Mouse (Mus musculus) CH12.LX (cell line): ENCODE results near the gene Hhip. TPM values are rescaled to one million over a fixed set of nuclear protein-coding genes. Genes with fewer than 3 reads are reported as not detected.
A peak's percentile ranks its signal among the peaks of the same experiment; 100 is the strongest.

Experiments
- DNase-seq: peaks from one replicate; pipeline ENCODE4 v3.0.0-alpha.2; 2013; ENCODE audit errors: extremely low read depth
- H3K27ac ChIP-seq: 2 replicates; pipeline ENCODE4 v1.5.1; 2012; ENCODE audit warnings: low read depth, mild to moderate bottlenecking, control low read depth, moderate library complexity; ENCODE audit not compliant: insufficient read depth
- H3K27me3 ChIP-seq: replicated peaks from 2 replicates; pipeline ENCODE3; 2012; ENCODE audit warnings: inconsistent platforms
- H3K36me3 ChIP-seq, 2 experiments: replicated peaks in 1 of 2; 2 replicates each; pipeline versions ENCODE3 to v1.6.1; 2012; ENCODE audit warnings: inconsistent platforms in 1 of 2, low read length in 1 of 2, mild to moderate bottlenecking in 1 of 2, mixed read lengths in 1 of 2, moderate library complexity in 1 of 2; ENCODE audit not compliant: control insufficient read depth in 1 of 2, insufficient read depth in 1 of 2
- H3K4me1 ChIP-seq, 2 experiments: 2 replicates each; pipeline ENCODE4 v1.6.1; 2012; ENCODE audit warnings: inconsistent platforms in 1 of 2, moderate library complexity in 1 of 2; ENCODE audit not compliant: insufficient read depth in 2 of 2, control insufficient read depth in 1 of 2
- H3K4me2 ChIP-seq: 2 replicates; pipeline ENCODE4 v1.6.1; 2012; ENCODE audit warnings: low read depth, mild to moderate bottlenecking, control low read depth; ENCODE audit not compliant: poor library complexity, insufficient read depth, severe bottlenecking
- H3K4me3 ChIP-seq, 3 experiments: fragments of 150-350 bp in 1 of 3; sonication (generic) in 1 of 3; replicated peaks in 1 of 3; 2 replicates each; pipeline versions ENCODE3 to v1.5.1; 2011 to 2012; ENCODE audit warnings: low read depth in 2 of 3, low read length in 2 of 3, mild to moderate bottlenecking in 2 of 3, moderate library complexity in 2 of 3, control low read depth in 1 of 3, improper control_type of control experiment in 1 of 3, inconsistent platforms in 1 of 3, mixed read lengths in 1 of 3; ENCODE audit not compliant: poor library complexity in 1 of 3
- H3K79me2 ChIP-seq: replicated peaks from 2 replicates; pipeline ENCODE4 v1.6.1; 2012; ENCODE audit warnings: mild to moderate bottlenecking, moderate library complexity; ENCODE audit not compliant: control insufficient read depth, poor library complexity, insufficient read depth, severe bottlenecking; ENCODE audit errors: extremely low read depth
- H3K9ac ChIP-seq: 2 replicates; pipeline ENCODE4 v1.6.1; 2012; ENCODE audit warnings: low read depth, mild to moderate bottlenecking, control low read depth, moderate library complexity; ENCODE audit not compliant: insufficient read depth
- H3K9me3 ChIP-seq: replicated peaks from 2 replicates; pipeline ENCODE3; 2012; ENCODE audit warnings: low read length, inconsistent platforms, mixed read lengths
- ELF1 ChIP-seq: IDR thresholded peaks from 2 replicates; pipeline ENCODE4 v1.6.1; 2014; ENCODE audit warnings: low read depth, mild to moderate bottlenecking, inconsistent platforms, low read length, improper control_type of control experiment
- GABPA ChIP-seq: IDR thresholded peaks from 2 replicates; pipeline ENCODE4 v1.6.1; 2012; ENCODE audit warnings: low read depth, low read length, improper control_type of control experiment, inconsistent platforms; ENCODE audit not compliant: insufficient replicate concordance
- JUN ChIP-seq: IDR thresholded peaks from 2 replicates; pipeline ENCODE4 v1.6.1; 2011; ENCODE audit warnings: low read depth, mild to moderate bottlenecking, low read length, improper control_type of control experiment, moderate library complexity; ENCODE audit not compliant: insufficient read depth
- MAZ ChIP-seq: IDR thresholded peaks from 2 replicates; pipeline ENCODE4 v1.6.1; 2012; ENCODE audit warnings: low read depth, mild to moderate bottlenecking, inconsistent platforms, low read length, improper control_type of control experiment, moderate library complexity
- POLR2A ChIP-seq: IDR thresholded peaks from 2 replicates; pipeline ENCODE4 v1.6.1; 2011; ENCODE audit warnings: low read depth, mild to moderate bottlenecking, improper control_type of control experiment, low read length
- TBP ChIP-seq: conservative IDR thresholded peaks from 2 replicates; pipeline ENCODE4 v1.6.1; 2011; ENCODE audit warnings: low read depth, low read length, improper control_type of control experiment
- dilution Hi-C: fragments of 300-500 bp; cut with MboI; formaldehyde crosslinking; loops from 2 replicates; pipeline ENCODE4 v1.14.3; 2020; ENCODE audit warnings: low sequenced_read_pairs; ENCODE audit not compliant: extremely low pct_unique_long_range_greater_than_20kb, extremely low pct_ligation_motif_present
- in situ Hi-C: fragments of 300-500 bp; cut with MboI; formaldehyde crosslinking; loops from 3 replicates; pipeline ENCODE4 v1.14.3; 2019; ENCODE audit warnings: low sequenced_read_pairs, low pct_ligation_motif_present, low pct_unique_long_range_greater_than_20kb, mixed read lengths
- polyA plus RNA-seq: library from polyadenylated mRNA; unstranded; fragments of >175 nt; gene quantifications from 2 replicates; pipeline ENCODE4 v1.2.1, GENCODE M21; 2012; ENCODE audit warnings: low read depth; ENCODE audit not compliant: insufficient read length
- total RNA-seq, 2 experiments: library from RNA; depleted of rRNA; stranded (reverse); fragments of 300-350 nt in 1 of 2; fragments of >200 nt in 1 of 2; gene quantifications; 2 replicates each; pipeline ENCODE4 v1.2.3; 2012 to 2014

Gene Hhip
- total and polyA plus RNA-seq, 3 experiments: not detected

- Histone ChIP-seq H3K4me3 (no peak overlapping the region), H3K27me3 (no peaks in the 10 kb centered on the region), H3K9ac (no peak overlapping the region), H3K27ac (no peak overlapping the region), H3K4me2 (no peak overlapping the region), H3K79me2 (no peaks in the 10 kb centered on the region), H3K4me1 (no peaks in the 10 kb centered on the region), H3K9me3 (no peaks in the 10 kb centered on the region), H3K36me3 (no peaks in the 10 kb centered on the region)
- no peak for DNase-seq
- in situ Hi-C loops: no loop called here
- dilution Hi-C loops: no loop called here
- TF ChIP-seq JUN (no peak), GABPA (no peak), MAZ (no peak)
Measured at GRCm38 (mm10) chr8:79929202-79929601, 128.6 kb downstream of the Hhip start.

GRCm38 (mm10) chr8:79917211-79917610 lies 140.6 kb downstream of the Hhip start:
- no peak overlapping the region for H3K9ac ChIP-seq
- DNase-seq: no peak
- H3K4me1 ChIP-seq: no peaks in the 10 kb centered on the region
- H3K27me3 ChIP-seq: no peaks in the 10 kb centered on the region
- in situ Hi-C loops (no loop called here), dilution Hi-C loops (no loop called here)
- no peaks in the 10 kb centered on the region for H3K9me3 ChIP-seq
- no peak for TF ChIP-seq TBP
- no peak for TF ChIP-seq POLR2A
- no peak for TF ChIP-seq ELF1
- H3K27ac ChIP-seq: no peak overlapping the region
- H3K36me3 ChIP-seq: no peaks in the 10 kb centered on the region
- no peak overlapping the region for H3K4me3 ChIP-seq
- no peaks in the 10 kb centered on the region for H3K79me2 ChIP-seq
- peak overlapping the region; percentile 2; the same call in 1 of the 2 replicates for H3K4me2 ChIP-seq
